Mouse (Mus musculus) intestine, postnatal 0 days (tissue): ENCODE data around the gene Mrpl51. TPM values are rescaled to one million over a fixed set of nuclear protein-coding genes. Genes with fewer than 3 reads are reported as not detected.

Source experiments
- ATAC-seq: fragments of 200-750 bp; cut with Nextera tagmentation; 2 replicates; pipeline ENCODE4 v1.8.0; 2017; ENCODE audit warnings: mild to moderate bottlenecking, moderate TSS enrichment, moderate library complexity
- H3K27ac ChIP-seq: fragments of 300-500 bp; sonication (generic); 2 replicates; pipeline ENCODE4 v1.5.1; 2014; ENCODE audit warnings: mild to moderate bottlenecking, low read depth, low read length, moderate library complexity
- H3K27me3 ChIP-seq: fragments of 300-500 bp; sonication (generic); replicated peaks from 2 replicates; pipeline ENCODE4 v1.6.1; 2014; ENCODE audit warnings: low read length, mixed read lengths; ENCODE audit not compliant: control insufficient read depth, insufficient read depth
- H3K36me3 ChIP-seq: fragments of 300-500 bp; sonication (generic); 2 replicates; pipeline ENCODE4 v1.6.1; 2014; ENCODE audit warnings: mild to moderate bottlenecking, moderate library complexity; ENCODE audit not compliant: control insufficient read depth, insufficient read depth
- H3K4me1 ChIP-seq: fragments of 300-500 bp; sonication (generic); replicated peaks from 2 replicates; pipeline ENCODE4 v1.6.1; 2014; ENCODE audit warnings: antibody characterized with exemption, low read length, mixed read lengths; ENCODE audit not compliant: control insufficient read depth, insufficient read depth
- H3K4me2 ChIP-seq: fragments of 300-500 bp; sonication (generic); replicated peaks from 2 replicates; pipeline ENCODE4 v1.6.1; 2014; ENCODE audit warnings: low read depth, mild to moderate bottlenecking, moderate library complexity
- H3K4me3 ChIP-seq: fragments of 300-500 bp; sonication (generic); 2 replicates; pipeline ENCODE4 v1.5.1; 2014; ENCODE audit warnings: low read depth, low read length
- H3K9ac ChIP-seq: fragments of 300-500 bp; sonication (generic); 2 replicates; pipeline ENCODE4 v1.6.1; 2014; ENCODE audit warnings: mild to moderate bottlenecking, low read depth, low read length
- H3K9me3 ChIP-seq: fragments of 300-500 bp; sonication (generic); 2 replicates; pipeline ENCODE4 v1.6.1; 2016; ENCODE audit warnings: mixed run types; ENCODE audit not compliant: control insufficient read depth
- CTCF ChIP-seq: sonication (generic); IDR thresholded peaks from 2 replicates; pipeline ENCODE4 v1.5.1; 2016; ENCODE audit warnings: low read depth, mild to moderate bottlenecking, control low read depth, antibody characterized with exemption, moderate library complexity
- WGBS: fragments of 180-500 bp; shearing (Covaris S2); extraction: QIAGEN DNeasy Blood & Tissue Kit; methylation state at CpG from one replicate; pipeline ENCODE4 v1.1.7; 2014; 5-methylcytosine and 5-hydroxymethylcytosine counted together
- polyA plus RNA-seq: library from polyadenylated mRNA; unstranded; fragments of >200 nt; fragmentation: Nextera tagmentation; extraction: Ambion mirVana; gene quantifications from 2 replicates; pipeline ENCODE4 v1.2.1, GENCODE M21; 2015

Mrpl51 gene
- polyA plus RNA-seq, 1 experiment from 2014 or later, result 282 TPM

DNA sequence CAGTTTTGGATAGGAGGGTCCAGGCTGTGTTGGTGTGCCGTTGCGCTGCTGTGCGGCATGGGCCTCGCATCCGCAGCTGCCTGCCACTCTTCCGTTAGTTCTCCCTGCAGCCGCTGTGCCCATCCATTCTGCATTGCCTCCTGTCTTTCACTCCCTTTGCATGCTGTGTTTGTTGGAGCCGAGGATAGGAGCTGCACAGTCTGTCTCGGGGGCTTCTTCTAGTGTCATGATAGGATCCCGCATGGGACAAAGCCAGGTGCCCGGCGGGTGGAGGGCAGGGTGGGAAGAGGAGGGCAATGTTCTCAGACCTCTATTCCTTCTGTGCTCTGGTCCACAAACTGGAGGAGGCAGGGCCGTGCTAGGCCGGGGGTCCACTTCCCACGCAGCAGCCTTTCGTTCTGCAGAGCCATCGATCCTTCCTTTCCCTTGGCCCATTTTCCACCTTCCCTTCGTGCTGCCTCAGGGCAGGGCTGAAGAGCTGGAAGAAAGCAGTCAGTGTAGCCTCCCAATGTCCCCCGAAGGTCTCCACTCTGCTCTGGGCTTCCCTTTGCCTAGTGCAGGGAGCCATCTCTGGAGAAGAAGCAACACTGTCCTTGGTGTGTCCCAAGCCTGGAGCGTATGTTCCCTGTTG, 29.6 kb downstream of the Mrpl51 start:
- H3K9me3 ChIP-seq, result no peaks in the 10 kb centered on the region
- no peaks in the 10 kb centered on the region for H3K4me1 ChIP-seq
- H3K4me2 ChIP-seq, result no peak overlapping the region
- H3K4me3 ChIP-seq, result no peak overlapping the region
- H3K27me3 ChIP-seq, result no peaks in the 10 kb centered on the region
- H3K36me3 ChIP-seq, result peaks cover 52% of the 10 kb centered on the region
- WGBS, result 89% methylated on average over 20 of the region's 20 CpGs
- no peak for TF ChIP-seq CTCF
- no peak for ATAC-seq
- no peak overlapping the region for H3K27ac ChIP-seq
- no peak overlapping the region for H3K9ac ChIP-seq

DNA sequence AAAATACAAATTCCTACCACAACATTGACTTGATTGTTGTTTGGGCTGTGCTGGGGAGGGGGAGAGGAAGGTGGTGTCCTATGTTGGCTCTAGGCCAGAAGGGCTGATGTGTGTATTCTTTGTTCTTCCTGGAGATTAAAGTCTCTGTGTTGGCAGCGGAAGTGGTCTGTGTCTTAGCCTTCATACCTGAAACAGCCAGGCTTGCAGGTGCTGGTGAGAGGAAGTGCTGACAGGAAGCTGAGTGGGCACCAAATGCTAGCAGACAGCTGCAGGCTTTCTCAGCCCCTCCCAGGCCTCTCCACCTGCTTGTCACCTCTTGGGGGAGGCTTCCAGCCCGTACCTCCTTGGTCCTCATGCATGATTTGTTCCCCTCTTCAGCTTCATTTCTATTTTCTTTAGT, 30.5 kb downstream of the Mrpl51 start:
- 53% methylated on average over 2 of the region's 2 CpGs for WGBS
- no peak for ATAC-seq
- H3K36me3 ChIP-seq, result peaks cover 60% of the 10 kb centered on the region
- no peaks in the 10 kb centered on the region for H3K27me3 ChIP-seq
- no peak for TF ChIP-seq CTCF
- H3K4me1 ChIP-seq, result no peaks in the 10 kb centered on the region
- no peak overlapping the region for H3K27ac ChIP-seq
- no peak overlapping the region for H3K4me2 ChIP-seq
- no peaks in the 10 kb centered on the region for H3K9me3 ChIP-seq
- H3K9ac ChIP-seq, result no peak overlapping the region
- H3K4me3 ChIP-seq, result no peak overlapping the region

DNA sequence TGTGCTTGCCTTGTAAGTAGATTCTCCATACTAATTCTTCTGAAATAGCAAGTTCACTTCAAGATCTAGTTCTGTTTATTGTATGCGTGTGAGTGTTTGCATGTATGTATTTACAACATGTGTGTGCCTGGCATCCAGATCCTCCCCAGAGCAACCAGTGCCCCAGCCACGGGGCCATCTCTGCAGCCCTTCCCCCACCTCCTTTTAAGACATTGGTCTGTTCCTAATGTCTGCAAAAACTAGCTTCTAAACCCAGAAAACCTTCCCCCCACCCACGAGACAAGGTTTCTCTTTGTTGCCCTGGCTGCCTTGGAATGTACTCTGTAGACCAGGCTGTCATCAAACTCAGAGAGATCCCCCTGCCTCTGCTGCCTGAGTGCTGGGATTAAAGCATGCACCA, 31.0 kb downstream of the Mrpl51 start:
- H3K27ac ChIP-seq, result no peak overlapping the region
- no peaks in the 10 kb centered on the region for H3K9me3 ChIP-seq
- H3K36me3 ChIP-seq, result peaks cover 60% of the 10 kb centered on the region
- no peak overlapping the region for H3K4me2 ChIP-seq
- no peak for ATAC-seq
- 70% methylated on average over 3 of the region's 3 CpGs for WGBS
- no peaks in the 10 kb centered on the region for H3K27me3 ChIP-seq
- no peak overlapping the region for H3K4me3 ChIP-seq
- no peaks in the 10 kb centered on the region for H3K4me1 ChIP-seq
- no peak overlapping the region for H3K9ac ChIP-seq
- TF ChIP-seq CTCF, result no peak

DNA sequence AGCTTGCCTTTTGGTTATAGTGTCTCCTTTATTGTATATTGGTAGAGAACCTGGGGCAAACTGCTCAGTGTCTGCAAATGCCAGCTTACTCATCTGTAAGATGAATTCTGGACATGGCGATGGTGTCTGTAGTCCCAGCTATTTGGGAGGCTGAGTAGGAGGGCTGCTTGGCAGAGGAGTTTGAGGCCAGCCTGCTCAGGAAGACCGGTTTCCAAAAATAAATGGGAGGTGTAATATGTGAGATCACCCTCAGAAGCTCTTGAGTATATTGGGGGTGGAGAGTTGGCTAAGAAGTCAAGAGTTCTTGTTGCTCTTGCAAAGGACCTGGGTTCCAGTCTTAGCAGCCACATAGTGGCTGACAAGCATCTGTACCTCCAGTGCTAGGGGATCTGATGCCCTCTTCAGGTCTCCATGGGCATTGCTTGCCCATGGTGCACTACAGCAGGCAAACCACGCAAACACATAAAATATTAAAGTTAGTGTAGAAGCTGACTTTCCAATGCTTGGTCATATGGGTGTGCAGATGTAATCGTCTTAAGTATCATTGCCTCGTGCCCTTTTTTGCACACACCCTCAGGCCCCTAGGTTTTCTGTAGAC, 34.0 kb downstream of the Mrpl51 start:
- H3K9ac ChIP-seq, result no peak overlapping the region
- WGBS, result 88% methylated on average over 5 of the region's 5 CpGs
- H3K4me3 ChIP-seq, result no peak overlapping the region
- ATAC-seq, result no peak
- peaks cover 56% of the 10 kb centered on the region for H3K36me3 ChIP-seq
- no peaks in the 10 kb centered on the region for H3K27me3 ChIP-seq
- no peak overlapping the region for H3K27ac ChIP-seq
- H3K4me1 ChIP-seq, result no peaks in the 10 kb centered on the region
- H3K9me3 ChIP-seq, result no peaks in the 10 kb centered on the region
- TF ChIP-seq CTCF, result peak; percentile 65
- H3K4me2 ChIP-seq, result no peak overlapping the region

DNA sequence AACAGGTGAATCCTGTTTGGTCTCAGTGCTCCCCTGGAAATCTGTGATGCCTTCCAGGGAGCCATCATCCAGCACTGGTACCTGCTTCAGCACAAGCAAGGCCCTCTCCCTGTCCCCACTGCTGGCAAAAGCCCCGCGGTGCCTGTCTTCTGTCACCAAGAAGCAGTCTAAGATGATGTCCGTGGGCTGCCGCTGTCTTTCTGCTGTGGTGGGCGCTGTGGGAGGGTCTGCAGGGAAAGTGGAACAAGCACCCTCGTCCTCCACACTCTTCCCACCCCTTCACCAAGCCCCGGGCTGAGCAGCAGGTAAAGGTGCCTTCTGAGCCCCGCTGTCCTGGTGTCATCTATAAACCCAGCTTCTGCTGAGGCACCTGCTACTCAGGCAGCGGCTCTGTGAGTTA, 39.0 kb downstream of the Mrpl51 start:
- Histone ChIP-seq H3K9me3 (no peaks in the 10 kb centered on the region), H3K36me3 (peaks cover 27% of the 10 kb centered on the region), H3K4me1 (no peaks in the 10 kb centered on the region; the same call in 1 of the 2 replicates), H3K9ac (no peak overlapping the region), H3K27me3 (no peaks in the 10 kb centered on the region), H3K4me3 (no peak overlapping the region), H3K4me2 (peak overlapping the region; percentile 92; the same call in 1 of the 2 replicates), H3K27ac (no peak overlapping the region)
- ATAC-seq, result no peak
- 64% methylated on average over 7 of the region's 9 CpGs for WGBS
- TF ChIP-seq CTCF, result no peak

DNA sequence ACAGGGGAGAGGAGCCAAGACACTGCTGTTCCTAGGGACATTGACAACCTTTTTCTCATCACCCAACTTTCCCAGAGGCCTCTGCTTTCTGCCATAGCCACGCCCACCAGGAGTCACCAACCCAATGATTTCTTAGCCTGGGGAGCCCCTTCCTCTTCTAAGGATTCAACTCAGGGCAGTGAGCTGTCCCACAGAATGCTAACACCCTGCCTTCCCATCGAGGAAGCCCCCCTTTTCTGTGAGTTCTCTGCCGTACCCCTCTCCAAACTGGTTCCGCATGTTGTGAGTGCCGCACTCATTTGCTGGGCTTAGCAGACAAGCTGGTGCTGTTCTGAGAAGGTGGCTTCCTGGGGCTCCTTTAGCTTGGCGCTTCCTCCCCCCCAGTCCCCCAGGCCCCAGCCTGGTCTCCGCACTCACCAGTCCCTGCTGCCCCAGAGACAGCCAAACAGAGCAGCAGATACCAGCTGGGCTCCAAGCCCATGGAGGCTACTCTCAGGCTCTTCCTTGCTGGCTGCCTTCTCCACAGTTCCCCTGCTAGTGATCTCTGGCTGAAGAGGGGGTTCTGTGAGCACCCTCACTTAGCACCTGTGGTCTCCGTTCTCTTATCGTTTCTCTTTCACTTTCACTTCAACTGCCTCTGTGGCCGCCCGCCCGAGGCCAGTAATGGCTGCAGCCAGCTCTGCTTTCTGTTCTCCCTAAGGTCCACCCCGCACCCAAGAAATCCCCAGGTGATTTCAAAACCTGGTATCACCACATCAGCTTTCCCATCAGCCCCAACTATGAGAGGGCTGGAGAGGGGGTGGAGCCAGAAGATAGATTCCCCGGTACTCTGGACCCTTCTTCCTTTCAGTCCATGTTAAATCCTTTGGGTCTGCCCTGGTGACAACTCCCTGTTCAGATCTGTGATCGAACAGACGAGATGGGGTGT, 39.8 kb downstream of the Mrpl51 start, which contains the start of gene Tapbpl:
Tapbpl (minus strand) TSS at position 744 of the 928 bp plus-strand sequence.
- H3K36me3 ChIP-seq, result peaks cover 20% of the 10 kb centered on the region
- peak within 1 kb of the TSS; percentile 74 for H3K9ac ChIP-seq
- peak within 1 kb of the TSS; percentile 92 for H3K4me2 ChIP-seq
- no peaks in the 10 kb centered on the region for H3K27me3 ChIP-seq
- WGBS, result under 1% methylated on average over 16 of the region's 16 CpGs
- no peaks in the 10 kb centered on the region for H3K9me3 ChIP-seq
- no peaks in the 10 kb centered on the region; the same call in 1 of the 2 replicates for H3K4me1 ChIP-seq
- TF ChIP-seq CTCF, result no peak
- peak within 1 kb of the TSS; percentile 58 for H3K4me3 ChIP-seq
- ATAC-seq, result peak; percentile 74
- H3K27ac ChIP-seq, result peak within 1 kb of the TSS; percentile 93
